Mouse (Mus musculus) midbrain, postnatal 0 days (tissue): Measurements from ENCODE around the gene Rfc5. TPM values are rescaled to one million over a fixed set of nuclear protein-coding genes. Genes with fewer than 3 reads are reported as not detected.

Experiments
- ATAC-seq: fragments of 200-750 bp; cut with Nextera tagmentation; 2 replicates; pipeline ENCODE4 v1.8.0; 2017; ENCODE audit warnings: moderate number of reproducible peaks, mild to moderate bottlenecking, moderate TSS enrichment, moderate library complexity; ENCODE audit not compliant: low FRiP score
- DNase-seq: peaks from one replicate; pipeline ENCODE4 v3.0.0-alpha.2; 2015; ENCODE audit warnings: low spot score
- H3K27ac ChIP-seq: fragments of 300-500 bp; sonication (generic); 2 replicates; pipeline ENCODE4 v1.5.1; 2014; ENCODE audit warnings: low read depth, mild to moderate bottlenecking, low read length, mixed read lengths
- H3K27me3 ChIP-seq: fragments of 300-500 bp; sonication (generic); 2 replicates; pipeline ENCODE4 v1.6.1; 2014; ENCODE audit warnings: low read length, control low read depth, mixed read lengths; ENCODE audit not compliant: insufficient read depth
- H3K36me3 ChIP-seq: fragments of 300-500 bp; sonication (generic); 2 replicates; pipeline ENCODE4 v1.6.1; 2014; ENCODE audit warnings: low read length, control low read depth, mixed read lengths; ENCODE audit not compliant: insufficient read depth
- H3K4me1 ChIP-seq: fragments of 300-500 bp; sonication (generic); 2 replicates; pipeline ENCODE4 v1.6.1; 2014; ENCODE audit warnings: mild to moderate bottlenecking, control low read depth, antibody characterized with exemption, low read length, mixed read lengths; ENCODE audit not compliant: insufficient read depth
- H3K4me2 ChIP-seq: fragments of 300-500 bp; sonication (generic); 2 replicates; pipeline ENCODE4 v1.6.1; 2014; ENCODE audit warnings: low read depth, mild to moderate bottlenecking, low read length, mixed read lengths; ENCODE audit not compliant: poor library complexity, severe bottlenecking
- H3K4me3 ChIP-seq: fragments of 300-500 bp; sonication (generic); 2 replicates; pipeline ENCODE4 v1.5.1; 2014; ENCODE audit warnings: low read depth, mild to moderate bottlenecking, low read length, moderate library complexity
- H3K9ac ChIP-seq: fragments of 300-500 bp; sonication (generic); replicated peaks from 2 replicates; pipeline ENCODE4 v1.6.1; 2014; ENCODE audit warnings: mild to moderate bottlenecking, low read length, moderate library complexity, mixed read lengths; ENCODE audit not compliant: poor library complexity, severe bottlenecking
- H3K9me3 ChIP-seq: fragments of 300-500 bp; sonication (generic); 2 replicates; pipeline ENCODE4 v1.6.1; 2016; ENCODE audit warnings: low read length, control low read depth
- CTCF ChIP-seq: IDR thresholded peaks from 2 replicates; pipeline ENCODE4 v1.5.1; 2016; ENCODE audit warnings: antibody characterized with exemption, mild to moderate bottlenecking
- WGBS: fragments of 180-500 bp; shearing (Covaris S2); extraction: QIAGEN DNeasy Blood & Tissue Kit; methylation state at CpG from one replicate; pipeline ENCODE4 v1.1.7; 2014; 5-methylcytosine and 5-hydroxymethylcytosine counted together
- polyA plus RNA-seq: library from polyadenylated mRNA; unstranded; fragments of >200 nt; fragmentation: Nextera tagmentation; extraction: Ambion mirVana; gene quantifications from 2 replicates; pipeline ENCODE4 v1.2.1, GENCODE M21; 2015
- total RNA-seq: library from RNA; depleted of rRNA; stranded (reverse); fragments of >200 nt; gene quantifications from 2 replicates; pipeline ENCODE4 v1.2.3, GENCODE M21; 2014

The Rfc5 gene
- total and polyA plus RNA-seq, 2 experiments from 2014 or later, result 12.0 to 22.0 TPM

DNA sequence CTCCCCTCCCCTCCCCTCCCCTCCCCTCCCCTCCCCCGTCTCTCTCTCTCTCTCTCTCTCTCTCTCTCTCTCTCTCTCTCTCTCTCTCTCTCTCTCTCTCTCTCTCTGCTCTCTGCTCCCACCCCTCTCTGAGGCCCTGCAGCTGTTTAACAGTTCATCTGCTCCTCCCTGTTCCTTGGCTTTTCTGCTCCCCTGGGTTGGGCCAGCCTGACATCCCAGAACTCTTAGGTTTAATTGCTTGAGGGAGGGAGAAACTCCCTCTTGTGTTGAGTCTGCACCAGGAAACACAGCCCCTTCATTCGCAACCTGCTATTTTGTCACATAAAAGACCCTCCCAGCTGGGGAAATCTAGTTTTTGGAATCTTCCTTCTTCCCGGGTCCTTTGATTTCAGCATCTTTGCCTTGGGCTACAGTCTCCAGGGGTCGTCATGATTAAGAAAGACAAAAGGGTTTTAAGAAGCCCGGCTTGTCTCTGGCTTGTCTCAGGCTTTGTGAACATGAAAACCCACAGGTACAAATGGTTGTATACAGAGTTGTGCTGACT, 9.2 kb upstream of the Rfc5 start:
- 0 out of 2 replicates have a peak, but pooled peaks have one; percentile 7 for TF ChIP-seq CTCF
- no peak overlapping the region for H3K4me2 ChIP-seq
- H3K4me1 ChIP-seq, result no peaks in the 10 kb centered on the region
- H3K9me3 ChIP-seq, result no peaks in the 10 kb centered on the region
- H3K36me3 ChIP-seq, result no peaks in the 10 kb centered on the region
- 27% methylated on average over 4 of the region's 5 CpGs for WGBS
- no peak overlapping the region for H3K4me3 ChIP-seq
- no peak overlapping the region for H3K27ac ChIP-seq
- DNase-seq (peak; percentile 5), ATAC-seq (no peak)
- no peak overlapping the region for H3K9ac ChIP-seq
- no peaks in the 10 kb centered on the region for H3K27me3 ChIP-seq

DNA sequence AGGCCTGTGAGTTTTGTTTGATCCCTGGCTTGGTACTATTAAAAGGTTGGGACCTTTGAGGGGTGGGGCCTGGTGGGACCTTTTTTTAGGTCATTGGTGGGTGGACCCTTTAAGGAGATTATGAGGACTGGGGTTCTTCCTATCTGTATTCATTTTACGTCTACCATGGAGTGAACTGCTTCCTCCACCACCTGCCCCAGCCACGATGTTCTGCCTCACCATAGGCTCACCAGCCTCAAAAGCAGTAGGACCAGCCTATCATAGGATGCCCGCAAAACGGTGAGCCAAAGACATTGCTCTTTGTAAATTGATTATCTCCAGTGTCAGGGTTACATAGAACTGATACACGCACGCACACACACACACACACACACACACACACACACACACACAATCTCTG, 8.5 kb upstream of the Rfc5 start:
- no peak for TF ChIP-seq CTCF
- ATAC-seq, result no peak
- no peak overlapping the region for H3K27ac ChIP-seq
- H3K4me3 ChIP-seq, result no peak overlapping the region
- 79% methylated on average over 6 of the region's 6 CpGs for whole genome bisulfite sequencing
- no peaks in the 10 kb centered on the region for H3K36me3 ChIP-seq
- H3K27me3 ChIP-seq, result no peaks in the 10 kb centered on the region
- H3K9ac ChIP-seq, result no peak overlapping the region
- no peaks in the 10 kb centered on the region for H3K4me1 ChIP-seq
- H3K9me3 ChIP-seq, result no peaks in the 10 kb centered on the region
- no peak overlapping the region for H3K4me2 ChIP-seq
- DNase-seq, result no peak

DNA sequence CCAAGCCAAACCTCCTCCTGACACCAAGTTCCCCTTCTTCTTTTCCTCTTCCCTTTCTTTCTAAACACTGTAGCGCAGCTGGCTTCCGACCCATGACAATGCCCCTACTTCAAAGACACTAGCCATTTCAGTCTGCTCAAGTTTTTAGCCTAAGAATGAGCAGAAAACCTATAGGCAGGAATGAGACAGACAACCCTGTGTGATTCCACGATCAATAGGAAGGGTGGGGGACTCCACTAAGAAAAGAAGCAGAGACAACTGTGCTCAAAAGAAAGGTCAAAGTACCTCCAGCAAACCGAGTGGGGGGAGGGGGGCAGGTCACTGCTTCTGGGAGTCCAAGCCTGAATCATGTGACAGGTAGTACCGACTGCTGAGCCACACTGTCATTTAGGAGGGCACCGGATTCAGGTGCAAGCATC, 7.8 kb upstream of the Rfc5 start:
- Histone ChIP-seq H3K4me3 (no peak overlapping the region), H3K9ac (no peak overlapping the region), H3K27ac (no peak overlapping the region), H3K4me1 (no peaks in the 10 kb centered on the region), H3K4me2 (no peak overlapping the region), H3K9me3 (no peaks in the 10 kb centered on the region), H3K27me3 (no peaks in the 10 kb centered on the region), H3K36me3 (no peaks in the 10 kb centered on the region)
- no peak for TF ChIP-seq CTCF
- no peak for ATAC-seq
- 64% methylated on average over 6 of the region's 6 CpGs for WGBS
- no peak for DNase-seq

DNA sequence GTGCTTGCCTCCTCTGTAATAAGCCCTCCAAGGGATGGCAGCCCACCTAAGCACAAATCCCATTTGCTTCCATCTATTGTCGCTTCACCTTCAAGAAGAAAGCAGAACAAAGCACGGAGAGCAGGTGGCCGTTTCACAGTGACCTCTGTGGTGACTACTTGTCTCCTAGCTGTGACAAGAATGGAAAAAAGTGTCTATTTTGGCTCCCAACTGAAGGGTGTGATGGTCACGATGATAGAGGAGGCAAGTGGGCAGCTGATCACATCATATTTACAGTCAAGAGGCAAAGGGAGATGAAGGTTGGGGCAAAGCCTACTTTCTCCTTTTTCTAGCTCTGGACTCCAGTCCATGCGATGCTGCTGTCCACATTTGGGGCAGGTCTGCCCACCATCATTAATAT, 7.0 kb upstream of the Rfc5 start:
- Histone ChIP-seq H3K27me3 (no peaks in the 10 kb centered on the region), H3K9ac (no peak overlapping the region), H3K9me3 (no peaks in the 10 kb centered on the region), H3K4me3 (no peak overlapping the region), H3K36me3 (no peaks in the 10 kb centered on the region), H3K4me1 (no peaks in the 10 kb centered on the region), H3K27ac (no peak overlapping the region), H3K4me2 (no peak overlapping the region)
- DNase-seq (no peak), ATAC-seq (no peak)
- no peak for TF ChIP-seq CTCF
- WGBS, result 91% methylated on average over 5 of the region's 5 CpGs

DNA sequence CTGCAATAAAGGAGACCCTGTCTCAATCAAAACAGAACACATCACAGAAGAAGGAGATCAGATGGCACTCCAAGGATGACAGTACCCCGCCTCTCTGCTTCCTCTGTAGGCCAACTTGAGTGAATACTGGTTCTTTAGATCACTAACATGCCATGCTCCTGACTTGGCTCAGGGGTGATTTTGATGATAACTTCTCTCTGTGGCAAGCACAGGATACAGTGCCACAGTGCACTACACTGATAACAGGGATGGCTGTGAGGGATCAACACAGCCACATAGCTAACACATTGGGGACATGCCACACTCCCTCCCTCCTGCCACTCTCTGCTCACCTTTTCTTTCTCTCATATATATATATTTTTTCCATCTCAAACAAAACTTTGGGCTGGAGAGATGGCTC, 2.0 kb upstream of the Rfc5 start:
- Histone ChIP-seq H3K9me3 (no peaks in the 10 kb centered on the region), H3K4me1 (0 out of 2 replicates have a peak, but pooled peaks cover 5% of the 10 kb centered on the region), H3K4me2 (no peak overlapping the region), H3K9ac (no peak overlapping the region), H3K27ac (no peak overlapping the region), H3K36me3 (no peaks in the 10 kb centered on the region), H3K27me3 (no peaks in the 10 kb centered on the region), H3K4me3 (no peak overlapping the region)
- ATAC-seq (no peak), DNase-seq (no peak)
- WGBS, result 93% methylated on average over 1 of the region's 1 CpGs
- no peak for TF ChIP-seq CTCF

DNA sequence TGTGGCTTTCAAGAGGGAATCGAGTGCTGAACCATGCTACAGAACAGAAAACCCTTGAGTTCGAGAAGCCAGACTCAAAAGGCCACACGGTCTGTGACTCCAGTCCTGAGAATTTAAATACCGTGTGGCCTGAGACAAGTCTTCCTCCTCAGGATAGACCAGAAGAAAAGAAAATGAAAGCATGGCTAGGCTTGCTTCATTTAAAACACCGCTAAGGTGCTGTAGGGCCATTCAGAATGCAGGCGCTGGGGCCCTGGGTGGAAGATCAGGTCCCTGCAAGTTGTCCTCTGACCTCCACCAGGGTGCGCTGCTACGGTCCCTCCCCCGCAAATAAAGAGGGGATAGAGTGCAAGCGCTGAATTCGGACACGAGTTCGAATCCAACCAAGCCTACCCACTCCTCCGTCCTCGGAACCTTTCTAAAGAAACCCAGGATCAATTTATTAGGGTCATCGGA, 523 bp downstream of the Rfc5 start:
- ATAC-seq (peak; percentile 44; the same call in 1 of the 2 replicates), DNase-seq (peak; percentile 46)
- 10% methylated on average over 16 of the region's 16 CpGs for WGBS
- Histone ChIP-seq H3K9ac (peak overlapping the region; percentile 79), H3K9me3 (no peaks in the 10 kb centered on the region), H3K27me3 (no peaks in the 10 kb centered on the region), H3K4me1 (0 out of 2 replicates have a peak, but pooled peaks cover 5% of the 10 kb centered on the region), H3K36me3 (peaks cover 16% of the 10 kb centered on the region; the same call in 1 of the 2 replicates), H3K4me2 (peak overlapping the region; percentile 91), H3K4me3 (peak overlapping the region; percentile 75), H3K27ac (peak overlapping the region; percentile 60)
- TF ChIP-seq CTCF, result peak; percentile 65
